Mouse (Mus musculus) intestine, postnatal 0 days (tissue): ENCODE measurements around the gene Gm43552. TPM values are rescaled to one million over a fixed set of nuclear protein-coding genes. Genes with fewer than 3 reads are reported as not detected.

Experiments used
- ATAC-seq: fragments of 200-750 bp; cut with Nextera tagmentation; 2 replicates; pipeline ENCODE4 v1.8.0; 2017; ENCODE audit warnings: mild to moderate bottlenecking, moderate TSS enrichment, moderate library complexity
- H3K27ac ChIP-seq: fragments of 300-500 bp; sonication (generic); 2 replicates; pipeline ENCODE4 v1.5.1; 2014; ENCODE audit warnings: mild to moderate bottlenecking, low read depth, low read length, moderate library complexity
- H3K27me3 ChIP-seq: fragments of 300-500 bp; sonication (generic); replicated peaks from 2 replicates; pipeline ENCODE4 v1.6.1; 2014; ENCODE audit warnings: low read length, mixed read lengths; ENCODE audit not compliant: control insufficient read depth, insufficient read depth
- H3K36me3 ChIP-seq: fragments of 300-500 bp; sonication (generic); 2 replicates; pipeline ENCODE4 v1.6.1; 2014; ENCODE audit warnings: mild to moderate bottlenecking, moderate library complexity; ENCODE audit not compliant: control insufficient read depth, insufficient read depth
- H3K4me1 ChIP-seq: fragments of 300-500 bp; sonication (generic); replicated peaks from 2 replicates; pipeline ENCODE4 v1.6.1; 2014; ENCODE audit warnings: antibody characterized with exemption, low read length, mixed read lengths; ENCODE audit not compliant: control insufficient read depth, insufficient read depth
- H3K4me2 ChIP-seq: fragments of 300-500 bp; sonication (generic); replicated peaks from 2 replicates; pipeline ENCODE4 v1.6.1; 2014; ENCODE audit warnings: low read depth, mild to moderate bottlenecking, moderate library complexity
- H3K4me3 ChIP-seq: fragments of 300-500 bp; sonication (generic); 2 replicates; pipeline ENCODE4 v1.5.1; 2014; ENCODE audit warnings: low read depth, low read length
- H3K9ac ChIP-seq: fragments of 300-500 bp; sonication (generic); 2 replicates; pipeline ENCODE4 v1.6.1; 2014; ENCODE audit warnings: mild to moderate bottlenecking, low read depth, low read length
- H3K9me3 ChIP-seq: fragments of 300-500 bp; sonication (generic); 2 replicates; pipeline ENCODE4 v1.6.1; 2016; ENCODE audit warnings: mixed run types; ENCODE audit not compliant: control insufficient read depth
- CTCF ChIP-seq: sonication (generic); IDR thresholded peaks from 2 replicates; pipeline ENCODE4 v1.5.1; 2016; ENCODE audit warnings: low read depth, mild to moderate bottlenecking, control low read depth, antibody characterized with exemption, moderate library complexity
- WGBS: fragments of 180-500 bp; shearing (Covaris S2); extraction: QIAGEN DNeasy Blood & Tissue Kit; methylation state at CpG from one replicate; pipeline ENCODE4 v1.1.7; 2014; 5-methylcytosine and 5-hydroxymethylcytosine counted together
- polyA plus RNA-seq: library from polyadenylated mRNA; unstranded; fragments of >200 nt; fragmentation: Nextera tagmentation; extraction: Ambion mirVana; gene quantifications from 2 replicates; pipeline ENCODE4 v1.2.1, GENCODE M21; 2015

Gm43552 gene
- polyA plus RNA-seq, 1 experiment from 2014 or later: not detected

GRCm38 (mm10) chr5:65475806-65476205, 16.8 kb downstream of the Gm43552 start:
- Histone ChIP-seq H3K9me3 (no peaks in the 10 kb centered on the region), H3K27ac (no peak overlapping the region), H3K27me3 (no peaks in the 10 kb centered on the region), H3K4me2 (no peak overlapping the region), H3K4me1 (no peaks in the 10 kb centered on the region), H3K9ac (no peak overlapping the region), H3K4me3 (no peak overlapping the region), H3K36me3 (0 out of 2 replicates have a peak, but pooled peaks cover 5% of the 10 kb centered on the region)
- no peak for ATAC-seq
- WGBS: 63% methylated on average over 2 of the region's 2 CpGs
- TF ChIP-seq CTCF: no peak

GRCm38 (mm10) chr5:65469766-65470165, 22.9 kb downstream of the Gm43552 start:
- H3K9ac ChIP-seq: no peak overlapping the region
- H3K4me3 ChIP-seq: no peak overlapping the region
- peaks cover 34% of the 10 kb centered on the region for H3K36me3 ChIP-seq
- no peaks in the 10 kb centered on the region for H3K27me3 ChIP-seq
- H3K4me1 ChIP-seq: no peaks in the 10 kb centered on the region
- H3K27ac ChIP-seq: no peak overlapping the region
- H3K9me3 ChIP-seq: no peaks in the 10 kb centered on the region
- 86% methylated on average over 6 of the region's 6 CpGs for WGBS
- ATAC-seq: no peak
- no peak overlapping the region for H3K4me2 ChIP-seq
- TF ChIP-seq CTCF: no peak

GRCm38 (mm10) chr5:65466911-65467310, 25.7 kb downstream of the Gm43552 start:
- no peak overlapping the region for H3K9ac ChIP-seq
- no peak for ATAC-seq
- peaks cover 33% of the 10 kb centered on the region for H3K36me3 ChIP-seq
- no peak overlapping the region for H3K27ac ChIP-seq
- no peaks in the 10 kb centered on the region for H3K4me1 ChIP-seq
- no peaks in the 10 kb centered on the region for H3K9me3 ChIP-seq
- no peak overlapping the region for H3K4me2 ChIP-seq
- no peak for TF ChIP-seq CTCF
- 66% methylated on average over 3 of the region's 3 CpGs for whole genome bisulfite sequencing
- H3K27me3 ChIP-seq: no peaks in the 10 kb centered on the region
- H3K4me3 ChIP-seq: no peak overlapping the region

GRCm38 (mm10) chr5:65460361-65460760, 32.3 kb downstream of the Gm43552 start:
- H3K36me3 ChIP-seq: peaks cover 15% of the 10 kb centered on the region; the same call in 1 of the 2 replicates
- WGBS: 92% methylated on average over 14 of the region's 14 CpGs
- no peak for TF ChIP-seq CTCF

GRCm38 (mm10) chr5:65459454-65459853, 33.2 kb downstream of the Gm43552 start:
- TF ChIP-seq CTCF: no peak
- no peaks in the 10 kb centered on the region for H3K4me1 ChIP-seq
- H3K9me3 ChIP-seq: no peaks in the 10 kb centered on the region
- peaks cover 8% of the 10 kb centered on the region; the same call in 1 of the 2 replicates for H3K36me3 ChIP-seq
- H3K9ac ChIP-seq: no peak overlapping the region
- no peak overlapping the region for H3K27ac ChIP-seq
- WGBS: 77% methylated on average over 3 of the region's 3 CpGs
- H3K4me3 ChIP-seq: no peak overlapping the region
- H3K27me3 ChIP-seq: no peaks in the 10 kb centered on the region
- ATAC-seq: no peak
- H3K4me2 ChIP-seq: no peak overlapping the region

More at GRCm38 (mm10) chr5:65460361-65460760, 32.3 kb downstream of the Gm43552 start:
- no peak overlapping the region for H3K4me2 ChIP-seq
- H3K27me3 ChIP-seq: no peaks in the 10 kb centered on the region
- H3K9me3 ChIP-seq: no peaks in the 10 kb centered on the region
- H3K4me1 ChIP-seq: no peaks in the 10 kb centered on the region
- ATAC-seq: no peak
- no peak overlapping the region for H3K9ac ChIP-seq
- no peak overlapping the region for H3K27ac ChIP-seq
- H3K4me3 ChIP-seq: no peak overlapping the region

- Histone ChIP-seq H3K9me3 (no peaks in the 10 kb centered on the region), H3K27ac (no peak overlapping the region), H3K4me2 (no peak overlapping the region), H3K27me3 (no peaks in the 10 kb centered on the region), H3K4me3 (no peak overlapping the region), H3K36me3 (peaks cover 14% of the 10 kb centered on the region; the same call in 1 of the 2 replicates), H3K4me1 (no peaks in the 10 kb centered on the region), H3K9ac (no peak overlapping the region)
- ATAC-seq: peak; percentile 28; the same call in 1 of the 2 replicates
- WGBS: 54% methylated on average over 5 of the region's 5 CpGs
- no peak for TF ChIP-seq CTCF
Measured at GRCm38 (mm10) chr5:65457846-65458245, 34.8 kb downstream of the Gm43552 start.
